21 mouse cellular contexts compared by ENCODE assay signal in the genomic region with DNA sequence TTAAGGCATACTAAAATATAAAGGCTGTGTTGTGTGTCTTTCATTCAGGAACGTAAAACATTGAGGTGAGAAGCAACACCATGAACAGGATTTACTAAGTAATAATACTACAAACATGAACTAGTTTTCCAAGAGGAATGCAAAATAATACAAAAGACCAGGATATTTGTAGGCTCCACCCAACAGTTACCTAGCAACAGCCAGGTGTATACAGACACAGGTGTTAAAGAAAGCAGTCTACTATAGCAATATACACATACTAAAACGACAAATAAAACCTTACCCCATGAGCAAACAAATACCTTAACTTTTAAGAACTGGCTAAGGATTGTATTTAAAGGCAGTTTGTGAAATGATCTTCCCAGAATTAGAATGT. TPM values are rescaled to one million over a fixed set of nuclear protein-coding genes. Genes with fewer than 3 reads are reported as not detected.
DNase-seq lines count a peak whose midpoint lies in the region; ATAC-seq and TF ChIP-seq lines count a peak whose summit lies in the region.
"Had no signal": no experiment of that assay in that cellular context is flagged by ENCODE, and none has a peak within 500 bp of the region (broad histone marks: within the 10 kb centered on the region; RNA-seq: fewer than 3 reads in every experiment).

No protein-coding gene starts in this region.

- TF ChIP-seq EP300 in lung, postnatal 0 days (IDR thresholded peaks at IDR 0.05), result no peak

- no peak for TF ChIP-seq CTCF in lung, postnatal 0 days (IDR thresholded peaks at IDR 0.05)

- H3K36me3 ChIP-seq in heart, embryonic 13.5 days, result no peaks in the 10 kb centered on the region
- no peaks in the 10 kb centered on the region for H3K36me3 ChIP-seq in heart, embryonic 10.5 days
- H3K36me3 ChIP-seq in lung, postnatal 0 days (ENCODE audit: insufficient read depth, low read length), result no peaks in the 10 kb centered on the region
- peaks cover 10% of the 10 kb centered on the region for H3K36me3 ChIP-seq in liver, embryonic 12.5 days
- no peaks in the 10 kb centered on the region for H3K36me3 ChIP-seq in stomach, embryonic 15.5 days
- H3K36me3 ChIP-seq in hindbrain, embryonic 16.5 days (ENCODE audit: control insufficient read depth, insufficient read depth, low read length), result no peaks in the 10 kb centered on the region
- H3K36me3 ChIP-seq: forebrain, embryonic 12.5 days; midbrain, embryonic 13.5 days; neural tube, embryonic 12.5 days had no signal

- no peak for ATAC-seq in heart, embryonic 13.5 days (ENCODE audit: extremely low read depth, insufficient number of reproducible peaks, low FRiP score, low TSS enrichment)
- ATAC-seq in lung, postnatal 0 days, result no peak
- ATAC-seq in liver, embryonic 12.5 days, result no peak
- ATAC-seq in stomach, embryonic 15.5 days (ENCODE audit: insufficient read depth, low FRiP score, low read depth), result no peak
- no peak for ATAC-seq in hindbrain, embryonic 16.5 days
- ATAC-seq: midbrain, embryonic 13.5 days had no signal

- no peak overlapping the region for H3K9ac ChIP-seq in heart, embryonic 13.5 days
- no peak overlapping the region for H3K9ac ChIP-seq in lung, postnatal 0 days (replicated peaks; ENCODE audit: low read depth)
- 0 out of 2 replicates have a peak overlapping the region, but pooled peaks have one; percentile 17 for H3K9ac ChIP-seq in liver, embryonic 12.5 days
- no peak overlapping the region for H3K9ac ChIP-seq in stomach, embryonic 15.5 days
- H3K9ac ChIP-seq in hindbrain, embryonic 16.5 days (ENCODE audit: low read depth, low read length), result no peak overlapping the region
- H3K9ac ChIP-seq: forebrain, embryonic 12.5 days; midbrain, embryonic 13.5 days; neural tube, embryonic 12.5 days had no signal

- H3K9me3 ChIP-seq in heart, embryonic 13.5 days, result no peaks in the 10 kb centered on the region
- no peaks in the 10 kb centered on the region for H3K9me3 ChIP-seq in heart, embryonic 10.5 days
- no peaks in the 10 kb centered on the region for H3K9me3 ChIP-seq in lung, postnatal 0 days (ENCODE audit: low read length)
- no peaks in the 10 kb centered on the region for H3K9me3 ChIP-seq in liver, embryonic 12.5 days (replicated peaks)
- no peaks in the 10 kb centered on the region for H3K9me3 ChIP-seq in stomach, embryonic 15.5 days
- no peaks in the 10 kb centered on the region for H3K9me3 ChIP-seq in hindbrain, embryonic 16.5 days (ENCODE audit: control insufficient read depth, low read length)
- H3K9me3 ChIP-seq: forebrain, embryonic 12.5 days; hindbrain, embryonic 10.5 days; midbrain, embryonic 13.5 days; neural tube, embryonic 12.5 days had no signal

- H3K27me3 ChIP-seq in heart, embryonic 13.5 days (replicated peaks), result no peaks in the 10 kb centered on the region
- H3K27me3 ChIP-seq in heart, embryonic 10.5 days (ENCODE audit: insufficient read depth, poor library complexity, severe bottlenecking), result no peaks in the 10 kb centered on the region
- H3K27me3 ChIP-seq in lung, postnatal 0 days (replicated peaks; ENCODE audit: insufficient read depth, low read length), result no peaks in the 10 kb centered on the region
- H3K27me3 ChIP-seq in liver, embryonic 12.5 days (replicated peaks), result no peaks in the 10 kb centered on the region
- H3K27me3 ChIP-seq in stomach, embryonic 15.5 days (replicated peaks), result no peaks in the 10 kb centered on the region
- H3K27me3 ChIP-seq in hindbrain, embryonic 16.5 days (replicated peaks; ENCODE audit: control insufficient read depth, insufficient read depth, low read length), result no peaks in the 10 kb centered on the region
- H3K27me3 ChIP-seq: forebrain, embryonic 12.5 days; midbrain, embryonic 13.5 days; neural tube, embryonic 12.5 days had no signal

- 83% methylated on average over 2 of the region's 2 CpGs for WGBS in heart, embryonic 13.5 days
- WGBS in heart, embryonic 10.5 days, result 81% methylated on average over 2 of the region's 2 CpGs
- WGBS in lung, postnatal 0 days, result 62% methylated on average over 2 of the region's 2 CpGs
- 79% methylated on average over 2 of the region's 2 CpGs for WGBS in liver, embryonic 12.5 days (ENCODE audit: insufficient replicate concordance)
- WGBS in stomach, embryonic 15.5 days, result 72% methylated on average over 2 of the region's 2 CpGs
- 84% methylated on average over 2 of the region's 2 CpGs for WGBS in hindbrain, embryonic 16.5 days

- H3K4me3 ChIP-seq in heart, embryonic 13.5 days, result no peak overlapping the region
- no peak overlapping the region for H3K4me3 ChIP-seq in heart, embryonic 10.5 days
- no peak overlapping the region; the same call in 1 of the 2 replicates for H3K4me3 ChIP-seq in lung, postnatal 0 days (ENCODE audit: low read depth, low read length)
- no peak overlapping the region for H3K4me3 ChIP-seq in liver, embryonic 12.5 days
- no peak overlapping the region for H3K4me3 ChIP-seq in stomach, embryonic 15.5 days (replicated peaks)
- H3K4me3 ChIP-seq in hindbrain, embryonic 16.5 days (ENCODE audit: low read length), result no peak overlapping the region
- H3K4me3 ChIP-seq: forebrain, embryonic 12.5 days; hindbrain, embryonic 10.5 days; midbrain, embryonic 13.5 days; neural tube, embryonic 12.5 days had no signal

- H3K4me2 ChIP-seq in heart, embryonic 13.5 days, result peak overlapping the region; percentile 18
- H3K4me2 ChIP-seq in lung, postnatal 0 days (replicated peaks; ENCODE audit: low read depth, low read length), result peak overlapping the region; percentile 34; the same call in 1 of the 2 replicates
- H3K4me2 ChIP-seq in liver, embryonic 12.5 days, result peak overlapping the region; percentile 58
- 0 out of 2 replicates have a peak overlapping the region, but pooled peaks have one; percentile 21 for H3K4me2 ChIP-seq in stomach, embryonic 15.5 days
- no peak overlapping the region for H3K4me2 ChIP-seq in hindbrain, embryonic 16.5 days (ENCODE audit: low read length)
- H3K4me2 ChIP-seq: forebrain, embryonic 12.5 days; midbrain, embryonic 13.5 days; neural tube, embryonic 12.5 days had no signal

- no peak for DNase-seq in heart, embryonic 10.5 days (ENCODE audit: low spot score)
- DNase-seq in lung, postnatal 0 days (ENCODE audit: low spot score), result peak; percentile 38
- DNase-seq in lung, adult 18-20 months, result no peak
- no peak for DNase-seq in B cell, adult 2 months
- DNase-seq: adrenal gland, adult 8-10 months; cerebellum, adult 9-11 months; heart, adult 18-20 months; kidney, adult 9 months; layer of hippocampus, adult 9-11 months; thymus, postnatal 14 days had no signal

- H3K27ac ChIP-seq in heart, embryonic 13.5 days (replicated peaks), result no peak overlapping the region
- H3K27ac ChIP-seq in heart, embryonic 10.5 days, result no peak overlapping the region
- no peak overlapping the region for H3K27ac ChIP-seq in lung, postnatal 0 days (ENCODE audit: low read length)
- 0 out of 2 replicates have a peak overlapping the region, but pooled peaks have one; percentile 72 for H3K27ac ChIP-seq in liver, embryonic 12.5 days
- no peak overlapping the region for H3K27ac ChIP-seq in stomach, embryonic 15.5 days
- no peak overlapping the region for H3K27ac ChIP-seq in hindbrain, embryonic 16.5 days (ENCODE audit: low read depth, low read length)
- H3K27ac ChIP-seq: forebrain, embryonic 12.5 days; hindbrain, embryonic 10.5 days; midbrain, embryonic 13.5 days; neural tube, embryonic 12.5 days had no signal

- H3K4me1 ChIP-seq in heart, embryonic 13.5 days, result peaks cover 79% of the 10 kb centered on the region
- peaks cover 64% of the 10 kb centered on the region for H3K4me1 ChIP-seq in heart, embryonic 10.5 days
- H3K4me1 ChIP-seq in lung, postnatal 0 days (ENCODE audit: insufficient read depth, low read depth, low read length), result peaks cover 37% of the 10 kb centered on the region
- peaks cover 81% of the 10 kb centered on the region for H3K4me1 ChIP-seq in liver, embryonic 12.5 days
- peaks cover 24% of the 10 kb centered on the region for H3K4me1 ChIP-seq in stomach, embryonic 15.5 days
- peaks cover 31% of the 10 kb centered on the region for H3K4me1 ChIP-seq in hindbrain, embryonic 16.5 days (ENCODE audit: control insufficient read depth, insufficient read depth, low read depth, low read length)

RNA-seq across cellular contexts. Expression of a gene that starts 5.1 kb away (rescaled TPM):
- polyA plus RNA-seq in heart, embryonic 13.5 days (2015; fragmentation: Nextera tagmentation; extraction: Ambion mirVana), result 132 and 153 TPM in 2 replicates
- 153 and 179 TPM in 2 replicates for polyA plus RNA-seq in heart, embryonic 10.5 days (2016; fragmentation: Nextera tagmentation; extraction: Ambion mirVana)
- polyA plus RNA-seq in lung, postnatal 0 days (2015; fragmentation: Nextera tagmentation; extraction: Ambion mirVana), result 221 and 231 TPM in 2 replicates
- 106 and 107 TPM in 2 replicates for polyA plus RNA-seq in liver, embryonic 12.5 days (2016; fragmentation: Nextera tagmentation; extraction: Ambion mirVana)
- 204 and 207 TPM in 2 replicates for polyA plus RNA-seq in stomach, embryonic 15.5 days (2015; fragmentation: Nextera tagmentation; extraction: Ambion mirVana)
- polyA plus RNA-seq in hindbrain, embryonic 16.5 days (2015; fragmentation: Nextera tagmentation; extraction: Ambion mirVana), result 250 and 257 TPM in 2 replicates

RNA-seq across cellular contexts. Expression of a gene that starts 33.7 kb away (rescaled TPM):
- 0.10 TPM in 1 of 2 replicates, not detected in the other for polyA plus RNA-seq in heart, embryonic 13.5 days (2015; fragmentation: Nextera tagmentation; extraction: Ambion mirVana)
- 0.12 TPM in 1 of 2 replicates, not detected in the other for polyA plus RNA-seq in heart, embryonic 10.5 days (2016; fragmentation: Nextera tagmentation; extraction: Ambion mirVana)
- polyA plus RNA-seq in lung, postnatal 0 days (2015; fragmentation: Nextera tagmentation; extraction: Ambion mirVana), result 0.10 and 0.12 TPM in 2 replicates
- not detected in 2 replicates for polyA plus RNA-seq in liver, embryonic 12.5 days (2016; fragmentation: Nextera tagmentation; extraction: Ambion mirVana)
- not detected in 2 replicates for polyA plus RNA-seq in stomach, embryonic 15.5 days (2015; fragmentation: Nextera tagmentation; extraction: Ambion mirVana)
- polyA plus RNA-seq in hindbrain, embryonic 16.5 days (2015; fragmentation: Nextera tagmentation; extraction: Ambion mirVana), result 0.11 TPM in 1 of 2 replicates, not detected in the other
- polyA plus RNA-seq: cortical plate, adult 2 months; limb, embryonic 11.5 days; lung, embryonic 16.5 days; midbrain, embryonic 13.5 days had no signal
